Mouse (Mus musculus): Measurements from ENCODE around the gene Xpc. TPM values are rescaled to one million over a fixed set of nuclear protein-coding genes. Genes with fewer than 3 reads are reported as not detected.
A peak's percentile ranks its signal among the peaks of the same experiment; 100 is the strongest.

Xpc gene
- polyA plus RNA-seq, 3 experiments from 2014 or later = 9.5 to 15.4 (median 13.3) TPM

GRCm38 (mm10) chr6:91522816-91523215 lies 7.1 kb upstream of the Xpc start:
- no peak for ATAC-seq

GRCm38 (mm10) chr6:91518454-91519020 lies 2.8 kb upstream of the Xpc start:
- ATAC-seq = no peak

GRCm38 (mm10) chr6:91514737-91515362 lies 838 bp downstream of the Xpc start:
- no peak for ATAC-seq

- ATAC-seq = no peak
These were observed 1.6 kb downstream of the Xpc start for GRCm38 (mm10) chr6:91514135-91514534.

GRCm38 (mm10) chr6:91510211-91510610 lies 5.5 kb downstream of the Xpc start:
- no peak for ATAC-seq

- ATAC-seq = peak; percentile 59
These were observed 6.4 kb downstream of the Xpc start for GRCm38 (mm10) chr6:91509326-91509725.

- ATAC-seq = no peak
These were observed 7.6 kb downstream of the Xpc start for GRCm38 (mm10) chr6:91508041-91508440.

- ATAC-seq = peak; percentile 77
These were observed 9.7 kb downstream of the Xpc start for GRCm38 (mm10) chr6:91506036-91506435.

GRCm38 (mm10) chr6:91503302-91503701 lies 12.4 kb downstream of the Xpc start:
- no peak for ATAC-seq

- no peak for ATAC-seq
These were observed 21.2 kb downstream of the Xpc start for GRCm38 (mm10) chr6:91494526-91494925.

- ATAC-seq = no peak
These were observed 22.6 kb downstream of the Xpc start for GRCm38 (mm10) chr6:91493053-91493452.

- no peak for ATAC-seq
These were observed 24.7 kb downstream of the Xpc start for GRCm38 (mm10) chr6:91491004-91491403.

GRCm38 (mm10) chr6:91489872-91490271 lies 25.8 kb downstream of the Xpc start:
- no peak for ATAC-seq

- ATAC-seq = peak; percentile 38
These were observed 27.0 kb downstream of the Xpc start for GRCm38 (mm10) chr6:91488496-91489212.

GRCm38 (mm10) chr6:91486736-91487453 lies 28.8 kb downstream of the Xpc start:
- ATAC-seq = no peak

- ATAC-seq = no peak
These were observed 32.3 kb downstream of the Xpc start for GRCm38 (mm10) chr6:91483371-91483770.

- ATAC-seq = no peak
These were observed 39.1 kb downstream of the Xpc start for GRCm38 (mm10) chr6:91476541-91476940.

- no peak for ATAC-seq
These were observed 41.1 kb downstream of the Xpc start for GRCm38 (mm10) chr6:91474441-91475190.

- ATAC-seq = peak; percentile 20
These were observed 41.8 kb downstream of the Xpc start for GRCm38 (mm10) chr6:91473805-91474440.

- ATAC-seq = peak; percentile 94
These were observed 42.6 kb downstream of the Xpc start, which contains the start of the genes Chchd4 and Tmem43 for GRCm38 (mm10) chr6:91472868-91473804. TSS of gene Chchd4 (minus strand) at chr6:91473546. TSS of gene Tmem43 (plus strand) at chr6:91473703.

- ATAC-seq = no peak
These were observed 43.4 kb downstream of the Xpc start for GRCm38 (mm10) chr6:91472319-91472718.

All from inflammation-experienced regulatory T-cells, adult 6 months (primary cell).